Mouse (Mus musculus): ENCODE measurements around the gene Fam217a.
A peak's percentile ranks its signal among the peaks of the same experiment; 100 is the strongest.
"Not testable (repeated sequence)": the region's sequence is repeated elsewhere in the genome, so short reads cannot be mapped to it uniquely, and the experiment has no call there.

Fam217a gene

DNA sequence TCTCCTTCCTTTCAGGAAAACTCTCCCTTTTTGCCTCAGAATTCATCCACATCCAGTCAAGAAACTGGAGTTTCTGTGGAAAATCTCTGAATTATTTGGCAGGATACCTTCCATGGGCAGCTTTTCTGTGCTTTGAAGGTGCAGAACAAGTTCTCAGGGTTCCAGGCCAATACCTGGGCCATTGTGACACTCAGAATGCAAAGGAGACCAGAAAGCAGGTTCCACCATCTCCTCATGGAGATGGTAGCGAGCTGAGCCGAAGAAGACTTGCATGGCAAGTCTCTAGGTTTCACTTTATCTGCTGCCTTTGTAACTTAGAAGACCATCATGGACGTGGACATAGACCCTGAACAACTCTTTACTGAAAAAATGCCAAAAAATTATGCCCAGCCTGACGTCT is at the start of gene Fam217a, which contains the start of gene 4933417A18Rik:
Gene Fam217a, minus strand, starts transcription at position 101 of the 400 bp plus-strand sequence.
Gene 4933417A18Rik, plus strand, starts transcription at position 200 of the 400 bp plus-strand sequence.
- DNase-seq: no peak

- peak; percentile 16 to 19 for DNase-seq
These were observed 49.7 kb upstream of the Fam217a start for GRCm38 (mm10) chr13:34973770-34974169.

DNA sequence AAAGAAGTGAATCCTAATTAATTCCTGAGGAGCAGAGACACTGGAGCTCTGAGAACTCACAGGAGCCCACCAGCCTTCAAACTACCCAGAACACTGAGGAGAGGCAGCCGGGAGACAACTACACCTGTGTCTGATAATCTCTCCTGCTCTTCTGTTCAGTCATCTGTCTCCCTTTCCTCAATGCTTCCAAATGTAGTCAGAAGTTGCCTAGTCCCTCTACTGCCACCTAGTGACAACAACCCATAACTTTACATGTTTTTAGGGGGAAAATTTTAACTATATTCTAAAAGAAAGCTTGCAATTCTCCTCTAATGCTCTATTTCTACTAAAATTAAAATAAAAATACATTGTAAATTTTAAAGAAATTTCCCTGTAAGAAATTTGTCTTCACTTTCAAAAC is 49.0 kb upstream of the Fam217a start:
- peak; percentile 10 to 31 for DNase-seq

DNA sequence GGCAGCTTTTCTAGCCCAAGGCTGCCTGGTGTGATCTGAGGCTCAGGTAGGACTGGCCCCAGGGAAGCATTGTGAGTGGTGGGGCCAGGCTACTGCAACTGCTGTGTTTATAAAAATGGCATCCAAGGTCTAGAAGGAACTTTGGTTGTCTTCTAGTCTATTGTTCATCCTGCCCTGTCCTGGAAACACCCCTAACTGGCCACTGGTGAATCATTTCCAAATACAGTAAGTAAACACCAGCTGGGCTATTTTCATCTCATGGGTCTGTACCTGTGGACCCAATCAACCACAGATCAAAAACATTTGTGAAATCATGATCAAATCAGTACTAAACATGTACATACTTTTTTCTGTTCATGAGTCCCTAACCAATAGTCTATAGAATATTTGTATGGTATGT is 48.3 kb upstream of the Fam217a start:
- DNase-seq: not testable (repeated sequence)

- DNase-seq: not testable (repeated sequence)
These were observed 41.5 kb upstream of the Fam217a start for GRCm38 (mm10) chr13:34965647-34966046.

GRCm38 (mm10) chr13:34964866-34965265 is 40.8 kb upstream of the Fam217a start:
- no peak for DNase-seq

DNA sequence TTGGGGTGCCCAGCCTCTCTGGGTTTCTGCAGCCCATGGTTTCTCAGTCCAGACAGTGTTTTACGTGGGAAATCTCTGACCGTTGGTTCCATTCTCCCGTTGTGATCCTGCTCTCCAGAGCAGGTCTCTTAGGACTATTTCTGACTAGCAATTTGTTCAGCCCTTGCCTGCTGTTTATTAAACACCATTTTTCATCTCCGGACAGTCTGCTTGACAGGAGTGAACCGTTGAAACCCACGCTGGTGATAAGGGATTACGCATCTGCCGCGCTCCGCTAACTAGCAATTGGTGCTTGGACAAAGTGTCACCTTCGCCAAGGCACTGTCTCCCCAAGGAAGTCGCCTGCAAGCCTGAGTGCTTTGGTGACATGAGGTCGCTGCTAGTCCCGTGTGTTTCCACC is 40.3 kb upstream of the Fam217a start:
- peak in 1 of 2 experiments; percentile 2 for DNase-seq

DNA sequence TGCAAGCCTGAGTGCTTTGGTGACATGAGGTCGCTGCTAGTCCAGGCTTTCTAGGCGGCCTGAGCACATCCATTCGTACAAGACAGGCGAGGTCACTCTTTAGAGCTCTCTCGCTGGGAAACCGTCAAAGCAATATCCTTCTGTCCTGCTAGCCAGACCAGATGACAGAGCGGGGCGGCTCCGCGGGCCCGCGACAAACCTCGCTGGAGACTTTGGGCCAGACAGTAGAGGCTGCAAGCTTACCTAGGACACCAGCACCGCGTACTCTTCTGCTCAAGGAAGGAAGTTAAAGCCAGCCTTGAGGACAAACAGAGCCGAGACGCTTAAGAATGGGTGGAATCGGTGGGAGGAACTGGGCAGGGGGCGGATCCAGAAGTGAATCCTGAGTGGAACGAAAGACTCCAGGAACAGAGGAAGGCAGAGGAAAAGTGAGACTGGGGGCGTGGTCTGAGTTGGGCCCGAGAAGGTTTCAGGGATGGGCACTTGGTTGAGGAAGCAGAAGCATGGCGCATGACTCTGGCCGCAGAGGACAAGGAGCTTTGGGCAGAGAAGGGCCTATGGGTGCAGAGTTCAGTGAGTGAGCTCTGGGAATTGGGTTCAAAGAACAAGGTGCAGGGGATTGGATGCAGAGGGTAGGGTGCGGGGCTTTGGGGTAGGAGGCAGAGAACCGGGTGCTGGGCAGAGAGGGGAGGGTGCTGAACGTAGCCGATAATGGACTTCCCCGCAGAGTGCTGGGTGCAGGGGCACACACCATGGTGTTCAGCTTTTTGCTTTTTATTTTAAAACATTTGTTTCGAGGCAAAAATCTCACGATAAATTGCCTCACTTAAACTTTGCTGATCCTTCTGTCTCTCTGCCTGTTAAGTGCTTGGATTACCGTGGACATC is 39.6 kb upstream of the Fam217a start, which contains the start of gene Eci3:
Gene Eci3, minus strand, starts transcription at position 300 of the 887 bp plus-strand sequence.
- peak in 1 of 2 experiments; percentile 2 for DNase-seq

- DNase-seq: no peak
These were observed 37.1 kb upstream of the Fam217a start for GRCm38 (mm10) chr13:34960996-34961770.

- not testable (repeated sequence) for DNase-seq
These were observed 34.0 kb upstream of the Fam217a start for GRCm38 (mm10) chr13:34958158-34958557.

DNA sequence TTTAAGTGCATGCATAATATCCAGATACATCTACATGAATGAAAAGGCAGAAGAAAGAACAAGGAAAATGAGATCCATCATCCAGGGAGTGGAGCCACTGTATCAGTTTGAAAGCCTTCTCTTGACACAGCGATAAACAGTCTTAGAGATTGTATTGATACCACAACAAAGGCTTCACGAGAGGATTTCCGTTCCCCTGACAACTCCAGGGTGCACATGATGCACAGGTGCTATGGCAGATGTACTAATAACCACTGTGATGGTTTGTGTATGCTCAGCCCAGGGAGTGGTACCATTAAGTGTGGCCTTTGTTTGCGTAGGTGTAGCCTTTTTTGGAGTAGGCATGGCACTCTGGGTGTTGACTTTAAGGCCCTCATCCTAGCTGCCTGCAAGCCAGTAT is 32.8 kb upstream of the Fam217a start:
- DNase-seq: no peak

DNA sequence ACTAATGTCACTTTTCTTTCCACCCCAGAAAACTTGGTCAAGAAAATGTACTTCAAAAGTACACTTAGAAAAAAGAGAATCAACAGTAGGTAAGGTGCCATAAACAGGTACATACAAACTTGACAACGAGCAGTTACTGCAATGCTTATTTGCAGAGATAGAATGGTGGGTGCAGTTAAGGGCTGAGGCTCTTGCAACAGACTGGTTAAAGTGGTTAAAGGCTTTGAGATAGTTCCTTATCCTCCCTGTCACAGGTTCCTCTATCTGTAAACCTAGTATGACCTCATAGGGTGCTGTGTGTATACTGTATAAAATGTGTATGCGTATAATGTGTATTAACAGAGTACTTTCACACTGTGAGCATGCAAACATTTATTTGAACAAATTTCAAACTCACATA is 27.3 kb upstream of the Fam217a start:
- DNase-seq: not testable (repeated sequence)

DNA sequence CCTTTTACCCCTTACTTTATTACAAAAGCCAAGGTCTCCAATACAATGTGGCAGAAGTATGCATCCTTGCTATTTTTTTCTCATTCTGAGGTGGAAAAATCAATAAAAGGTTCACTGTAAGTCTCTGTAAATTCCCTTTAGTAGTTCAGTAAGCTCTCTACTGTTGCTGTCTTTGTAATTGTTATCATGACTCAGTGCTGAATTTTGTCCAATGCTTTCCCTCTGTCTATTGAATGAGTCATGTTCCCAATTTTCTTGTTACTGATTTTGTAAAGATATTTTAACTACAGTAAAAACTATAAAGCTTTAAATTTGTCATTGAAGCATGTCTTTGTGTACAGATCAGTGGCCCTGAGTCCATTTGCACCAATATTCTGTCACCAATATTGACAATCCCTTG is 18.3 kb upstream of the Fam217a start:
- no peak for DNase-seq

DNA sequence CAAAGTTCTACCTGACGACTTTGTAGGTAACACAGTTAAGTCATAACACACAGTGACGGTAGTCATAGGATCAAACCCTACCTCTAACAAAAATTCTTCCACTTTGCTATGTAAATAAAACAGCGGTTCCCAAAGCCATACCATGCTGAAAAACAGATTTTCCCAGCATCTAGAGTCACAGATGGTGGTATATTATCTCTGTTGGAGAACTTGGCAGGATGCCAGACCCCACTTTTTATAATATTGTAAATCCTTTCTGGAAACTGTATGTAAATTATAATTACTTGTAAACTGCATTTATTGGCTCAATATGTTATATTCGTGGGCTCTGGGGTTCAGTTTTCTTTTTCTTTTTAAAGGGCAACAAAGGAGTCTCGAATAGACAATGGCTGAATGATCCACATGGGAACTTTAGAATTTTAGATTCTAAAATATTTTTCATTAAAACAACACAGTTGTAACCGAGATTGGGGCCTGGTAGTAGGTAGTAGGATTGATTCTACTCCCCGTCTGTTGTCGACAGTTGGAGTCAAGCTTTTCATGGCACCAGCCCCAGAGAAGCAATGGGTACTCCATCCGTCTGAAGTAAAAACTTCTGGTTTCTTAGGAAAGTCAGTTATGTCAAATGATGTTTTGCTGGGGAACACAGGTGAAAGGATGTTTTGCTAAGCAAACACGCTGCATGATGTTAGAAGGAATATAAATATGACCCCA is 11.0 kb upstream of the Fam217a start:
- DNase-seq: no peak

- peak; percentile 8 to 17 for DNase-seq
These were observed 7.5 kb downstream of the Fam217a start for GRCm38 (mm10) chr13:34916520-34917167.

DNA sequence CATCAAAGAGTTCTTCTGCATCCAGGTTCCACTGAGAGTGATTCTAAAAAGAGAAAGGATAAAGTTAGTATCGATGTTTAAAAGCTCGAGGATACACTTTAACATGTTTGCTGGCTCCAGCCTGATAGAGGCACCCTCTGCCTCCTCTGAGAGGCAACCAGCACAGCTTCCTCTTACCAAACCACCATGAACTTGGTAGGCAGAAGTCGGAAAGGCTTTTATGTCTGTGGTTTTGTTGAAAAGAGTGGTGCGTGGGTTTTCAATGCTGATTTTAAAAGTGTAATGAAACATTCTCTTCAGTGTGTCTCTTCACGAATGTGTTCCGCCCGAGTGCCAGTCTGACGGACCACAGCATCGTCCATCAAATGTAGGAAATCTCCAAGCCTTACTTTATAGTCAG is 9.5 kb downstream of the Fam217a start:
- peak in 1 of 2 experiments; percentile 9 for DNase-seq

DNA sequence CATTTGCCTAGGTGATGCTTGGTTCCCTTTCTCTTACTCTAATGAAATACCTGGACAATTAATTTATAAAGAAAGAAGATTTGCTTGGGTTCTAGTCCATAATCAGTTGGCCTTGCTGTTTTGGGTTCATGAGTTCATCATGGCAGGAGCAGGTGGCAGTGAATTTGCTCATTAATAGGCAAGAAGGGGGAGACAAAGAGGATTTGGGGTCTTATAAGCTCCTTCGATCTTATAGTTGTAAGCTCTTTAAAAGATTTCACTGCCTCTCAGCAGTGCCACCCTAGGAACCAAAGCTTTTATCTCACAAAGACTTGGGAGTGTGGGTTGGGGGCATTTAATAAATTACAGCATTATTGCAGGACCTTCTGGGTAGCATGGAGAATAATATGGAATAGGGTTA is 31.2 kb downstream of the Fam217a start:
- no peak for DNase-seq

DNA sequence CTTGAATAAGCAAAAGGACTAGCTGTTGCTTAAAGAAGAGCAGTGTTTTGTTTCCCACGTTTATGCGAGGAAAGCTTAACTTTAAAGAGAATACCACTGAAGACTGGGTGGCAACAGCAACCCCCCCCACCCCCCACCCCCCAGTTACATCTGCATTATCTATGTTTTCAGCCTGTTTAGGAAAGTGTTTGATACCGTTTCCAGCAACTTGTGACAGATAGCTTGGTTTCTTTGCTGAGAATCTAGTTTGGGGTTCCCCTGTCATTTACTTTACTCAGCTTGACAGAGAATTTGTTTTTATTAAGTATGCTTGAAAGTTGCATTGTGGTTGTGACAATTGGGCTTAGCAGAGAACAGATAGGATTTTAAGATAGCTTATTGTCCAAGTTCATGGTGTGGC is 47.6 kb downstream of the Fam217a start:
- no peak for DNase-seq

GRCm38 (mm10) chr13:34875741-34876445 is 48.2 kb downstream of the Fam217a start:
- no peak for DNase-seq

DNA sequence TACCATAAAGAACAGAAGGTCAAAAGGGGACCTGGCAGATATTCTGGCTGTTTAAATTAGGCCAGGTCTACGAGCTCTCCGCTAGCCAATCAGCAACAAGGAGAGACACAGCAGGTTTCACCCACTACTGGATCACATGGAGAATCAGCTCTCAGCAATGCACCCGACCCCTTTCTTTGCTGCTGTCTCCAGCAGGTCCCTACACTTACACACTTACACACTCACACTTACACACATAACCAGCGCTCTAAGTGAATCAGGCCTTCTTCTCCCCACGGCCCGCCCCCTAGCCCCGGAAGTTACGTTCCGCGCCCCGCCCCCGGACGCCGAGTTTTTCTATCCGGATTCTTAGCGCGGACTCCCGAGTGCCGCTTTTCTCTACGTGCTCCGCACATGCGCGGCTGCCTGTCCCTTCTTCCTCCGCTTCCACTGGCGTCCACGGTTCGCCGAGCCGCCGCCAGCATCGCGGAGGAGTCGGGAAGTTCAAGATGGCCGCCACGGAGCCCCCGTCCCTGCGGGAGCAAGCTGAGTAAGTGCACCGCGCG is 48.9 kb downstream of the Fam217a start, which contains the start of gene Prpf4b:
Gene Prpf4b, plus strand, starts transcription at position 137 of the 545 bp plus-strand sequence.
- DNase-seq: peak; percentile 92

DNA sequence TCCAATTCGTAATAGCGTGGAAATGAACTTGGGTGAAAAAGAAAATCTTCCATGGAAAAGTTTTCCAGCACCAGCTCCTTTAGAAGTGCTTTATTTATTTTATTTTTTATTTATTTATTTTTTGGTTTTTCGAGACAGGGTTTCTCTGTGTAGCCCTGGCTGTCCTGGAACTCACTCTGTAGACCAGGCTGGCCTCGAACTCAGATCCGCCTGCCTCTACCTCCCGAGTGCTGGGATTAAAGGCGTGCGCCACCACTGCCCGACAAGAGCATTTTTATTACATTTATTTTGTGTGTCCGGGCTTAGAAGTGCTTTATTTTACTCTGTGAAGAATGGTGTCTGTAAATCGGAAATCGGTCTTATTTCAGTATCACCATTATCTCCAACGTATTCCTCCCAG is 49.4 kb downstream of the Fam217a start:
- DNase-seq: peak; percentile 23 to 35

Measured in B cell, adult 2 months (primary cell).